Mouse (Mus musculus): Measurements from ENCODE around the gene Gucy1b2.

Gucy1b2 gene

DNA sequence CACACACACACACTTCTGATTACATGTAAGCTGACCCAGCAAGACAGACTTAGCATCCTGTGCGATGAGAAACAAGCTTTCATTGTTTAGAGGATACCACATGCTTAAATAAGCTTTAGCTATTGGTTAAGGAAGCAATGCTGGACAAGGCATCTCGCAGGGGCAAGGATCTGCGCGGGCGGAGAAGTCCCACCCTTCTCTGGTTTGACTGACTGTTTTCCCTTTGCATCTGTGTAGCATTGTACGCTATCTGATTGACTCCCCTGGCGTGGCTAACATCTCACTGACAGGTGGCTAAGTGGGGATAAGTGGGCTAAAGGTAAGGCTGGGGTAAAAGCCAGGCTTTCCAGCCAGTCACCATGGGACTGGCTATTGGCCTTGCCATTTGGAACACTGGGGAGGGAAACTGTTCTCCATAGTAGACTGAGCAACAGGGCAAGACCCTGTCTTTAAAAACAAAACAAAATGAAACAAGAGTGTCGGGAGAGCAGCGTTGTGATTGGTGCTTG is at the start of gene Gucy1b2:
Gucy1b2 (minus strand) TSS at position 51 of the 509 bp plus-strand sequence.
- no peak for DNase-seq

DNA sequence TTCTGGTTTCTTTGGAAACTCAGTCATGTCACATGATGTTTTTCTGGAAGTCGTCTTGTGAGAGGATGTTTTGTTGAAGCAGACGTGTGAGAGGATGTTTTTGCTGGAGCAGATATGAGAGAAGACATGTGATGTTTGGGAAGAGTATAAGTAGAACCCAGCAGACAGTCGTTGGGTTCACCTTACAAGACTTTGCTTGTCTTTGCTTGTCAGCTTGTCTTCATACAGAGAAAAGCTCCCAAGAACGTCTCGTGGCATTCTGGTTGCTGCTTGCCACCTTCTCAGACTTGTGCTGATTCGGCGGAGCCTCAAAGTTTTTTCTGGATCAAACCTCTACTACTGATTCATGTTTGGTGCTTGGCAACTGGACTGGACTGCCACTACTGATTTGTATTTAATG is 41.3 kb upstream of the Gucy1b2 start:
- DNase-seq: no peak

GRCm38 (mm10) chr14:62496501-62496900 is 40.4 kb upstream of the Gucy1b2 start:
- DNase-seq: no peak

- DNase-seq: no peak
These were observed 37.4 kb upstream of the Gucy1b2 start for GRCm38 (mm10) chr14:62493456-62493855.

GRCm38 (mm10) chr14:62492196-62492850 is 36.2 kb upstream of the Gucy1b2 start:
- DNase-seq: peak; percentile 75

DNA sequence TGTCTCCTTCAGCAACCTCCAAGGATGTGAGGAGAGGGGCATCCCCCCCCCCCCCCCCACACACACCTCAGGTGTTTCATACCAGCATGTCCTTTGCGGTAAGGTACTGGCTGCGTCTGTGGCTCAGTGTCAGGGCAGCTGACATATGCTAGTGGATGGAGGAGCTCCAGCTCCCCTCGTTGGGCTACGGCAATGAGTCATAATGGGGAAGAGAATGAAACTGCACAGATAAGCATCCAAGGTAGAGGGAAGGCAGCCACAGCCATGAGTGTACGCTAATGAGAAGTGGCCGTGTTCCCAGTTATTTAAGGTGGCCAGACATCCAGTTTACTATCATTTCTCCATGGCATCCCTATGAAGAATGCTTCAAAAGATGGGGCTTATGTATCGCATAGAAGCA is 32.2 kb upstream of the Gucy1b2 start:
- DNase-seq: no peak

DNA sequence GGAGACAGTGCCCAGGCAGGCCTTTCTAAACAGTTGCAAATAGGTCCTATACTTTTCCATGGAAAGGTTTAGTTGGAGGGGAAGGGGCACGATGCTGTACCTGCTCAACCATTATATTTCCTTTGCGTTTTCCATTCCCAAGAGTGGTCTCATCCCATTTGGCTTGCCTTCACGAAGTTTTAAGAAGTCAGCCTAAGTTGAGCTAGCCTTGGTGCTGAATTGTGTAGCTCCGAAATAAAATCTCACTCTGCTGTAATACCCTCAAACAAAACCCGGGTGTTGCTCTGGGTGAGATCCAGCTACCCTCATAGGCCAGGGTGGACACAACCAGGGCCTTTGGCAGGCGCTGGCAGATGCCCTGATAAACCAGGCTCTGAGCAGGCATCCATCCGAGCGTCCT is 25.3 kb upstream of the Gucy1b2 start:
- no peak for DNase-seq

DNA sequence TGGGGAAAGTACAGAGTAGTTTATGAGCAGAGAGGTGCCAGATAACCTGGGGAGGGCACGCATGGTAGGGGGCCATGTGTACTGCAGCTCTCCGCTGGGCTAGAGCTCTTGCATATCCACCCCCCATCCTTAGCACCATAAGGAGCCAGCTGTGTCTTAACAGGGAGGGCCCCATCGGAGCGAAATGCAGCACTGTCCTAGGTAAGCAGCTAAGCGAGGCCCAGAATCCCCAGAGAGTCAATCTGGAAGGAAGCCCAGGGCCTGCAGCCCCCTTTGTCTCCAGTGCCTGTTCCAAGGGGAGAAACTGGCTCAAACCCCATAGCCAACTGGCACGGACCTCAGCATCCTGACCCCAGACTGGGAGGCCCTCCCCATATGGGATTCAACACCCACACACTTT is 23.3 kb upstream of the Gucy1b2 start:
- no peak for DNase-seq

DNA sequence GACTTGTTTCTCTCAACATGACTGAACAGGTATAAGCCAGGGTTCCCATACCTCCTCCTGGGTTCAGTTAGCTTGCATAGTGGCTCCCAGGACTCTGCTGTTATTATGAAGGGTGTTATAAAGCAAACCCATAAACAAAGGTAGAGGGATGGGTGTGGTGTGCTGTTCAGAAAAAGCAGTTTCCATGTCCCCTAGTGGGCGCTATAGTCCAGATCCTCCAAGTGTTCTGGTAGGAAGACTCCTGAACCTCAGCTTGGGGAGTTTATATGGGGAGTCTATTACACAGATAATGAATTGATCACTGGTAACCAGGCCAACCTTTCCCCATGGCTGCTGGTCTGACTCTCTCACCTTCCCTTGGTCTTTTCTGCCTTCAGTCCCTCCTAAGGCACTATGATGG is 18.4 kb upstream of the Gucy1b2 start:
- DNase-seq: no peak

GRCm38 (mm10) chr14:62472061-62472460 is 16.0 kb upstream of the Gucy1b2 start:
- DNase-seq: no peak

DNA sequence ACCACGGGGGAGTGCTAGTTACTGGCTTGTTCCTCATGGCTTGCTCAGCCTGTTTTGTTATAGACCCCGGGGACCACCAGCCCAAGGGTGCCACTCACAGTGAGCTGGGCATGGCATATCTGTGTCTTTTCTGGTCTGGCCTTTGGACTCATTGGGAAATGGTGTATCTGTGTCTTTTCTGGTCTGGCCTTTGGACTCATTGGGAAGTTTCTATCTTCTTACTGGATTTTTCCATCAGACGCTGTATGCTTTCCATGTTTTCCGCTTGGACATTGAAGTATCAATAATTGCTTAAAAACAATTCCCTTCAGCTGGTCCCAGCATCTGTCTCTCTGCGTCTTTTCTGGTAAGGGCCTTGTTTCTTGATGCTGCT is 12.7 kb upstream of the Gucy1b2 start:
- no peak for DNase-seq

GRCm38 (mm10) chr14:62468119-62468752 is 12.1 kb upstream of the Gucy1b2 start:
- DNase-seq: no peak

DNA sequence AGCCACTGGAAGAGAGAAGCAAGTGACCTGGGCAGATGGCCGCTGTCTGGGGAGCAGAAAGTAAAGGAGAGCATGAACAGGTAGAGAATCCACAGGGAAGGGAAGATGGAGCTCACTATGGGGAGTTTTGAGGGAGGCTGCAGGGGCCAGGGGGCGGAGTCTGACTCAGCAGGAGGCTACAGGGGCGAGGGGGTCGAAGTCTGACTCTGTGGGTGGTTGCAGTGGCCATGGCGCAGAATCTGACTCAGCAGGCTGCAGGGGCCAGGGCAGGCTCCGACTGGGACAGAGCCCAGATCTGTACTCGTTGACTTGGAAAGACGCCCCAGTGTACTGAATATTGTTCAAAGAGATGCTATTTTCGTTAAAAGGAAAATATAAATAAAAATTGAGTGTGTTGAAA is 8.9 kb upstream of the Gucy1b2 start:
- peak; percentile 38 for DNase-seq

DNA sequence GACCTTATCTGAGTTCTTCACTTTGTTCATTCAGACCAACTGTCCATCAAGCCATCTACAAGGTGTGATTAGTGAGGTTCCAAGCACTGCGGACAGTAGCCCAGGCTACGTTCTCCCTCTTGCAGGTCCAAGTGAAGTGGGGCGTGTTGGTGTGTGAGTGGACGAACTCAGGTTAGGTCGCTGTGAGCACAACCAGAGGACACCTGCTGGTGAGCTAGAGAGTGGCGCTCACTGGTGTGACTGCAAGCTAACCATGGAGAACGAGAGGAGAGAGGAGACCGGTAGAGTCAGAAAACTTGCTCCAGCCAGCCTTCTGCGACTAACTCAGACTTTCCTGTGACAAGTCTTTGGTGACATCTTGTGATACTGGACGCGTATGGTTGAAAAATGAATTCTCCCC is 3.5 kb upstream of the Gucy1b2 start:
- no peak for DNase-seq

DNA sequence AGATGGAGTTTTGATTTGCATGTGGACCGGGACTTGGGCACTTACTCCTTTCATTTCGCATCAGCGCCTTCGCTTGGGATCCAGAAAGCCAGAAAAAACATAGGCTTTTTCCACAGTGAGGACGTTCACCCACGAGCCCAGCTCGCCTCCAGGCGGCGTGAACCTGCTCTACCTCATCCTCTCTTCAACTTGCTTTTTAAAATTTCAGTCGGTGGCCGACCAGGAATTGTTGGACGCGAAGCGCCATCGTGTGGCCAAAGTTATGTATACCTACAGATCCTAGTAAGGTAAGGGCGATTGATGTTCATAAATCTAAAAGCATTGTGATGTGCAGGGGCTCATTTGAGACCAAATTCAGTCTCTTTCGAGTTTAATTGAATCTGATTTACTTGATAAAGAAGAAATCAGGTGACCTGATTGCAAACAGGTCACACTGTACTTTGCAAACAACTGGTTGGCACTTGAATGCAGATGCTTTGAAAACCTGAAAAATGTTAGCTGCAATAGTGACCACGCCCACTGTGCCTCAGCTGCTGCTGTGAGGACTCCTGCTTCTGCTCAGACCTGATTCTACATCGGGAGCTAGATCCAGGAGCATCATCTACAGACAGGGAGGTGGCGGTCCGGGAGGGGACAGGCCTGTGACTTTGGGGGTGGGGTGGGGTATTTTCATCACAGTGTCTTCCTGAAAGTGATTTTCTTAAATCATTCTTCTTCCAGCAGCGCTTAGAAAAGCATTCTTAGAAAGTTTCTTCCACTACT is 1.5 kb upstream of the Gucy1b2 start:
- DNase-seq: peak; percentile 89

DNA sequence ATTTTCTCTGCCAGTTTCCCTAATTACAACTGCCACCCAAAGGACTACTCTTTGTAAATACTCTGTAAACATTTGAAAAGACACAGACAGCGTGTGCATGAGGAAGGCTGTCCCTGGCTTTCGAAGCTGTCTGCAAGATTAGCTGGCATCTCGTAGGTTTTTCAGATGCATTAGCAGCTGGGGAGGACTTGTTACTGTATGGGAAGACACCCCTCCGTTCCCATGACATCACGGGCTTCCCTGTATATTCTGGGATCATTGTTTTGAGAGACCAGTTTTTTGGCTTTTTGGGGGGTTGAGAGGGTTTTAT is 564 bp downstream of the Gucy1b2 start:
- DNase-seq: no peak

DNA sequence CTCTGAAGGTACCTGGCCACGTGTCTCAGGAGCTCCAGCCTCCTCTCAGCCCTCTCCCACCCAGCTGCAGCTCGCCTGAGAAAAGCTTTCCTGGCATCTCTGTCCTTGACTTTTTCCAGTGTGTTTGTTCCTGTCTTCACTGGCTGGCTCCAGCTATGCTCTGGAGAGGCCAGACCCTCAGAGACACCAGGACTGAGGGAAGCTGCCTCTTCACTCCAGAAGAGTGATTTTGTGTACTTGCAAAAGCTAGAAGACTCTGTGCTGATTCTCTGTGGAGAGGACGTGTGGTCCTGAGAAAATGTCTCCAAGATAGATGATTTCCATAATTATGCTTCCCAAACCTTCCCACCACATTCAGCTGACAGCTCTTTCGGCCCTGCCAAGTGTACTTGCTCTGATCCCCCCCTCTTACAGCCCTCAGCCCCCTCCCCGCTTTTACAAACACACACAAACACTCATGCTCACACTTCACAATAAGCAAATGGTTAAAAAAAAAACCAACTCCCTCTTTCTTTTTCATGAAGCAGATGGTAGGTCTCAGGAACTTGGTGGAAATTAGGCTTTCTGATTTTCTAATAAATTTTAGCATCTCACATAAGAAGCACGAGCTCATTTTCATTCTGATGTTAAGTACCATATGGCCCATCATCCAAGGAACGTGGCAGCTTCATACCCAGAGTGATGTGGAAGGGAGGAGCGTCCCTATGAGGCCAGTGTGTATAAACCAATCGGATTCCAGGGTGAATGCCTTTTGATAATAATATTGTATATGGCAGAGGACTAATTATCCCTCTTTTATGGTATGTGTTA is 1.1 kb downstream of the Gucy1b2 start:
- DNase-seq: no peak

DNA sequence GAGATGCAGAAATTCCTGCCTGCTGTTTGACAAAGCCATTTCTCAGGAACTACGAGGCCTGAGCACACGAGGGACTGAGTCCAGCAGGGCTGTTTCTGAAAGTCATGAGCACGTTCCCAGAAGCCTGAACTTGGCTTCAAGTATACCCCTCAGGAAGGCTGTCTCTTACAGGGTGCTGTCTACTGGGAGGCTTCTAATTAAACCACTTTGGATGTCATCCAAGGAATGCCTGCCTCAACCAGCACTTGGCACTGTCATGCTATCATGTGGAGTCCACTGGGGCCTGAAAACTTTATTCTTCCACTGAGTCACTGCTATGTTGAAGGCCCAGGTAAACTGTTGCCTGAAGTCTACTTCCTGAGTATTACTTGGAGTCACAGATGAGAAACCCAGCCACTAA is 2.0 kb downstream of the Gucy1b2 start:
- no peak for DNase-seq

DNA sequence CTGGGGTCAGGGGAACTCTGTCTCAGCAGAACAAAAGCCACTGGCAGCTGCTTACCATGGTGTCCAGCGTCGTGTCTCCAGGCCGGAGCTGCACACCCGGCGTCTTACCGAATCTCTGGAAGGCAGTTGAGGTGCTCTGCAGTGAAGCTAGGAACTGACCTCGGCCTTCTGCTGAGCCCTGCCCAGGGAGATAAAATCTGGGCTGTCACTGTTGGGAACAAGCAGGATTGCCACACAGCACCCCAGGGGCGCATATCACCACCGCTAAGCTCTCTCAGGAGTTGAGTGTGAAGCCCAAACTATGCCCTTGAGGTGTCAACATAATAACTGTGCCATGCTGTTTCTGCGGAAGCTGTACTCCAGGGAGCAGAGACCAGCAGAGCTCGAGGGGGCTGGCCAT is 2.8 kb downstream of the Gucy1b2 start:
- DNase-seq: no peak

DNA sequence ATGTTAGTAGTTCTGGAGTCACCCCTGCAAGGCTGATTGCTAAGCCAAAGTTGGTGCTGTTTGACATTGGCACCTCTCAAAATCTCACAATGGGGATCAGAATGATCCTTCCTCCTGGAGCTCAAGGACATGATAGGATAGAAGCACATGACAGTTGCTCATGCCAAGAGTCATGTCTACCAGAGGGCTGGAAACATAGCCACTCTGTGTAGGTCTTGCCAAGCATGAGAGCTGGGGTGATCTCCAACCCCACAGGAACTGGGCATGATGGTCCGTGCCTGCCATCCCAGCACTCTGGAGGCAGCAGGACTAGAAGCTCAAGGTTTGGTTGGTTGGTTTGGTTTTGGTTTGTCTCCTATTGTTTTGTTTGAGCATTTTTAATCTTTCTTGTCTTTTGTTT is 5.4 kb downstream of the Gucy1b2 start:
- no peak for DNase-seq

- DNase-seq: no peak
These were observed 8.9 kb downstream of the Gucy1b2 start for GRCm38 (mm10) chr14:62447214-62447548.

- DNase-seq: no peak
These were observed 9.5 kb downstream of the Gucy1b2 start for GRCm38 (mm10) chr14:62446385-62447213.

All from lung, postnatal 14 days (tissue).